Mouse (Mus musculus) heart, adult 18-20 months (tissue): ENCODE measurements around the gene Adora3. TPM values are rescaled to one million over a fixed set of nuclear protein-coding genes. Genes with fewer than 3 reads are reported as not detected.

Experiments used
- DNase-seq, 2 experiments: peaks; one replicate each; pipeline ENCODE4 v3.0.0; 2021 to 2022; ENCODE audit warnings: mixed read lengths in 1 of 2
- long read RNA-seq, 2 experiments: library from polyadenylated mRNA; stranded (forward); transcript quantifications; one replicate each; pipeline ENCODE4 v2.0.0; 2021
- total RNA-seq, 2 experiments: library from RNA; stranded (reverse); gene quantifications; 2 replicates each; pipeline ENCODE4 v1.2.3; 2021

Adora3 gene
- not detected for total RNA-seq
- long read RNA-seq, experiment 1, result 0 reads
- long read RNA-seq, experiment 2, result 0 reads

- DNase-seq, result no peak
Measured at GRCm38 (mm10) chr3:105870558-105870957, at the start of gene Adora3, which contains the start of gene Tmigd3. Adora3 (plus strand) TSS chr3:105870858. Tmigd3 (plus strand) TSS chr3:105870903.

GRCm38 (mm10) chr3:105821504-105821903 lies 49.2 kb upstream of the Adora3 start:
- no peak for DNase-seq

- DNase-seq, result no peak
Measured at GRCm38 (mm10) chr3:105823609-105824008, 47.0 kb upstream of the Adora3 start.

GRCm38 (mm10) chr3:105824103-105824502 lies 46.6 kb upstream of the Adora3 start:
- peak; percentile 34 to 63 for DNase-seq

- peak in 1 of 2 experiments; percentile 28 for DNase-seq
Measured at GRCm38 (mm10) chr3:105824704-105825103, 46.0 kb upstream of the Adora3 start.

GRCm38 (mm10) chr3:105825501-105826161 lies 45.0 kb upstream of the Adora3 start:
- peak; percentile 78 to 91 for DNase-seq

- DNase-seq, result no peak
Measured at GRCm38 (mm10) chr3:105831584-105831983, 39.1 kb upstream of the Adora3 start.

GRCm38 (mm10) chr3:105835875-105836274 lies 34.8 kb upstream of the Adora3 start:
- no peak for DNase-seq

GRCm38 (mm10) chr3:105836883-105837282 lies 33.8 kb upstream of the Adora3 start:
- DNase-seq, result no peak

GRCm38 (mm10) chr3:105838655-105839054 lies 32.0 kb upstream of the Adora3 start:
- DNase-seq, result no peak

GRCm38 (mm10) chr3:105839836-105840235 lies 30.8 kb upstream of the Adora3 start:
- peak in 1 of 2 experiments; percentile 28 for DNase-seq

- DNase-seq, result no peak
Measured at GRCm38 (mm10) chr3:105846294-105847069, 24.2 kb upstream of the Adora3 start.

- DNase-seq, result no peak
Measured at GRCm38 (mm10) chr3:105853781-105854180, 16.9 kb upstream of the Adora3 start.

GRCm38 (mm10) chr3:105854786-105855185 lies 15.9 kb upstream of the Adora3 start:
- DNase-seq, result no peak

GRCm38 (mm10) chr3:105857513-105857912 lies 13.1 kb upstream of the Adora3 start:
- DNase-seq, result no peak

GRCm38 (mm10) chr3:105861747-105862366 lies 8.8 kb upstream of the Adora3 start:
- no peak for DNase-seq

- no peak for DNase-seq
Measured at GRCm38 (mm10) chr3:105864123-105864522, 6.5 kb upstream of the Adora3 start.

GRCm38 (mm10) chr3:105865122-105865521 lies 5.5 kb upstream of the Adora3 start:
- no peak for DNase-seq

- peak; percentile 37 to 44 for DNase-seq
Measured at GRCm38 (mm10) chr3:105868135-105868534, 2.5 kb upstream of the Adora3 start.

- DNase-seq, result peak in 1 of 2 experiments; percentile 30
Measured at GRCm38 (mm10) chr3:105872034-105872433, 1.4 kb downstream of the Adora3 start.

- peak in 1 of 2 experiments; percentile 13 for DNase-seq
Measured at GRCm38 (mm10) chr3:105872579-105872978, 1.9 kb downstream of the Adora3 start.
